Mouse (Mus musculus) heart, embryonic 14.5 days (tissue): ENCODE measurements around the gene Baiap2. TPM values are rescaled to one million over a fixed set of nuclear protein-coding genes. Genes with fewer than 3 reads are reported as not detected.
A peak's percentile ranks its signal among the peaks of the same experiment; 100 is the strongest.

Experiments used
- ATAC-seq: fragments of 200-750 bp; cut with Nextera tagmentation; 2 replicates; pipeline ENCODE4 v1.8.0; 2017; ENCODE audit warnings: low read depth, moderate TSS enrichment; ENCODE audit not compliant: insufficient number of reproducible peaks, insufficient read depth, low FRiP score
- H3K27ac ChIP-seq, 2 experiments: fragments of 200-500 bp in 1 of 2; fragments of 300-500 bp in 1 of 2; sonication (generic) in 1 of 2; replicated peaks in 1 of 2; 2 replicates each; pipeline ENCODE4 v1.5.1; 2012 to 2014; ENCODE audit warnings: low read depth in 2 of 2, low read length in 2 of 2, control low read depth in 1 of 2, mild to moderate bottlenecking in 1 of 2, mixed read lengths in 1 of 2; ENCODE audit not compliant: control insufficient read depth in 1 of 2, insufficient read depth in 1 of 2
- H3K27me3 ChIP-seq: fragments of 300-500 bp; sonication (generic); 2 replicates; pipeline ENCODE4 v1.6.1; 2014; ENCODE audit warnings: mild to moderate bottlenecking, low read length, control low read depth; ENCODE audit not compliant: control insufficient read depth, insufficient read depth
- H3K36me3 ChIP-seq: fragments of 300-500 bp; sonication (generic); 2 replicates; pipeline ENCODE4 v1.6.1; 2014; ENCODE audit warnings: mild to moderate bottlenecking, control low read depth, low read length, mixed read lengths; ENCODE audit not compliant: control insufficient read depth, insufficient read depth
- H3K4me1 ChIP-seq, 2 experiments: fragments of 200-500 bp in 1 of 2; fragments of 300-500 bp in 1 of 2; sonication (generic) in 1 of 2; 2 replicates each; pipeline ENCODE4 v1.6.1; 2012 to 2014; ENCODE audit warnings: low read length in 2 of 2, control low read depth in 1 of 2, mixed read lengths in 1 of 2; ENCODE audit not compliant: control insufficient read depth in 2 of 2, insufficient read depth in 2 of 2
- H3K4me2 ChIP-seq: fragments of 300-500 bp; sonication (generic); 2 replicates; pipeline ENCODE4 v1.6.1; 2014; ENCODE audit warnings: mild to moderate bottlenecking, low read length
- H3K4me3 ChIP-seq, 2 experiments: fragments of 200-500 bp in 1 of 2; fragments of 300-500 bp in 1 of 2; sonication (generic) in 1 of 2; 2 replicates each; pipeline ENCODE4 v1.5.1; 2012 to 2014; ENCODE audit warnings: low read length in 2 of 2, mild to moderate bottlenecking in 2 of 2, control low read depth in 1 of 2, low read depth in 1 of 2, moderate library complexity in 1 of 2; ENCODE audit not compliant: control insufficient read depth in 1 of 2, insufficient read depth in 1 of 2
- H3K9ac ChIP-seq: fragments of 300-500 bp; sonication (generic); 2 replicates; pipeline ENCODE4 v1.6.1; 2014; ENCODE audit warnings: mild to moderate bottlenecking, low read length
- H3K9me3 ChIP-seq: fragments of 300-500 bp; sonication (generic); 2 replicates; pipeline ENCODE4 v1.6.1; 2016; ENCODE audit warnings: low read length, control low read depth; ENCODE audit not compliant: control insufficient read depth
- WGBS: fragments of 180-500 bp; shearing (Covaris S2); extraction: QIAGEN DNeasy Blood & Tissue Kit; methylation state at CpG from one replicate; pipeline ENCODE4 v1.1.7; 2014; 5-methylcytosine and 5-hydroxymethylcytosine counted together
- polyA plus RNA-seq: library from polyadenylated mRNA; unstranded; fragments of >200 nt; fragmentation: Nextera tagmentation; extraction: Ambion mirVana; gene quantifications from 2 replicates; pipeline ENCODE4 v1.2.1, GENCODE M21; 2014

The Baiap2 gene
- polyA plus RNA-seq, 1 experiment from 2014 or later, result 13.2 TPM

- Histone ChIP-seq H3K9ac (no peak overlapping the region), H3K27me3 (peaks cover 42% of the 10 kb centered on the region), H3K36me3 (no peaks in the 10 kb centered on the region), H3K9me3 (no peaks in the 10 kb centered on the region), H3K4me1 (peaks cover 13 to 26% of the 10 kb centered on the region in 2 experiments), H3K27ac (no peak overlapping the region), H3K4me2 (peak overlapping the region; percentile 96), H3K4me3 (peak overlapping the region in 1 of 2 experiments; percentile 56; a peak in 1 of 4 replicates)
- ATAC-seq, result no peak
- WGBS, result 60% methylated on average over 11 of the region's 11 CpGs
Measured at GRCm38 (mm10) chr11:120045839-120046552, 103.4 kb downstream of the Baiap2 start.

GRCm38 (mm10) chr11:120046553-120047191 is 104.1 kb downstream of the Baiap2 start, which contains the start of gene Aatk:
Gene Aatk (minus strand): TSS chr11:120047167.
- peak within 1 kb of the TSS; percentile 70 for H3K9ac ChIP-seq
- WGBS, result 3% methylated on average over 48 of the region's 63 CpGs
- peak within 1 kb of the TSS; percentile 96 for H3K4me2 ChIP-seq
- peaks cover 42% of the 10 kb centered on the region for H3K27me3 ChIP-seq
- ATAC-seq, result no peak
- H3K27ac ChIP-seq, result no peak within 1 kb of the TSS
- H3K36me3 ChIP-seq, result no peaks in the 10 kb centered on the region
- peak within 1 kb of the TSS; percentile 49 to 56 for H3K4me3 ChIP-seq
- H3K4me1 ChIP-seq, result peaks cover 18 to 26% of the 10 kb centered on the region in 2 experiments
- no peaks in the 10 kb centered on the region for H3K9me3 ChIP-seq

- H3K36me3 ChIP-seq, result no peaks in the 10 kb centered on the region
- peaks cover 19 to 28% of the 10 kb centered on the region in 2 experiments for H3K4me1 ChIP-seq
- H3K9me3 ChIP-seq, result no peaks in the 10 kb centered on the region
- peaks cover 42% of the 10 kb centered on the region for H3K27me3 ChIP-seq
- peak overlapping the region; percentile 96 for H3K4me2 ChIP-seq
- no peak overlapping the region for H3K27ac ChIP-seq
- WGBS, result 11% methylated on average over 23 of the region's 23 CpGs
- no peak for ATAC-seq
- H3K9ac ChIP-seq, result peak overlapping the region; percentile 70; the same call in 1 of the 2 replicates
- H3K4me3 ChIP-seq, result peak overlapping the region; percentile 20 to 56
Measured at GRCm38 (mm10) chr11:120047531-120048251, 105.1 kb downstream of the Baiap2 start.

- WGBS, result 5% methylated on average over 21 of the region's 23 CpGs
- Histone ChIP-seq H3K4me3 (peak overlapping the region in 1 of 2 experiments; percentile 4; a peak in 1 of 4 replicates), H3K4me1 (peaks cover 19 to 32% of the 10 kb centered on the region in 2 experiments), H3K27ac (no peak overlapping the region), H3K27me3 (peaks cover 42% of the 10 kb centered on the region), H3K9ac (peak overlapping the region; percentile 8; the same call in 1 of the 2 replicates), H3K4me2 (peak overlapping the region; percentile 96), H3K9me3 (no peaks in the 10 kb centered on the region), H3K36me3 (no peaks in the 10 kb centered on the region)
- ATAC-seq, result no peak
Measured at GRCm38 (mm10) chr11:120048252-120048556, 105.6 kb downstream of the Baiap2 start.

- H3K27ac ChIP-seq, result no peak overlapping the region
- H3K9ac ChIP-seq, result no peak overlapping the region
- peaks cover 42% of the 10 kb centered on the region for H3K27me3 ChIP-seq
- no peaks in the 10 kb centered on the region for H3K9me3 ChIP-seq
- no peak overlapping the region for H3K4me3 ChIP-seq
- no peaks in the 10 kb centered on the region for H3K36me3 ChIP-seq
- WGBS, result 87% methylated on average over 8 of the region's 8 CpGs
- H3K4me1 ChIP-seq, result peaks cover 19 to 32% of the 10 kb centered on the region in 2 experiments
- ATAC-seq, result no peak
- no peak overlapping the region for H3K4me2 ChIP-seq
Measured at GRCm38 (mm10) chr11:120049067-120049466, 106.5 kb downstream of the Baiap2 start.

- peaks cover 30% of the 10 kb centered on the region for H3K27me3 ChIP-seq
- no peak overlapping the region for H3K4me3 ChIP-seq
- no peak overlapping the region for H3K4me2 ChIP-seq
- peak overlapping the region; percentile 27; the same call in 1 of the 2 replicates for H3K9ac ChIP-seq
- ATAC-seq, result 0 out of 2 replicates have a peak, but pooled peaks have one; percentile 36
- H3K36me3 ChIP-seq, result no peaks in the 10 kb centered on the region
- H3K4me1 ChIP-seq, result peaks cover 19 to 32% of the 10 kb centered on the region in 2 experiments
- H3K9me3 ChIP-seq, result no peaks in the 10 kb centered on the region
- 0 out of 4 replicates have a peak overlapping the region, but pooled peaks of 1 of the 2 experiments have one; percentile 4 for H3K27ac ChIP-seq
- 36% methylated on average over 14 of the region's 14 CpGs for WGBS
Measured at GRCm38 (mm10) chr11:120051124-120051811, 108.7 kb downstream of the Baiap2 start.

GRCm38 (mm10) chr11:120052274-120052673 is 109.7 kb downstream of the Baiap2 start:
- peaks cover 20% of the 10 kb centered on the region for H3K27me3 ChIP-seq
- H3K4me3 ChIP-seq, result no peak overlapping the region
- ATAC-seq, result no peak
- no peaks in the 10 kb centered on the region for H3K36me3 ChIP-seq
- peak overlapping the region; percentile 27; the same call in 1 of the 2 replicates for H3K9ac ChIP-seq
- WGBS, result 47% methylated on average over 9 of the region's 9 CpGs
- no peak overlapping the region for H3K27ac ChIP-seq
- peaks cover 19 to 27% of the 10 kb centered on the region in 2 experiments for H3K4me1 ChIP-seq
- H3K4me2 ChIP-seq, result no peak overlapping the region
- H3K9me3 ChIP-seq, result no peaks in the 10 kb centered on the region
